Mouse (Mus musculus): ENCODE data around the gene Mpp6.

- TF ChIP-seq CTCF (IDR thresholded peaks at IDR 0.05; ENCODE audit: borderline replicate concordance, extremely low read depth, insufficient read depth, insufficient read length), result no peak
- no peak for TF ChIP-seq POLR2A (IDR thresholded peaks at IDR 0.05; ENCODE audit: borderline replicate concordance, extremely low read depth, insufficient read depth, insufficient read length, poor library complexity, severe bottlenecking)
Measured at GRCm38 (mm10) chr6:50191605-50192004, 81.6 kb downstream of the Mpp6 start.
